Mouse (Mus musculus): ENCODE measurements at regions not wholly inside any gene's neighbourhood (a gene's known extent, or its start where the extent isn't known, plus 50 kb on each side); places are given as distances from the start of the nearest gene placed in this dataset.

GRCm38 (mm10) chr2:92525062-92525623 is 64.8 kb upstream of the Slc35c1 start:
- Histone ChIP-seq H3K27ac (ENCODE audit: insufficient read depth, low read depth, low read length) (no peak overlapping the region), H3K4me1 (ENCODE audit: control insufficient read depth, insufficient read depth, low read length) (peaks cover 5% of the 10 kb centered on the region; the same call in 1 of the 2 replicates), H3K4me3 (ENCODE audit: insufficient read depth, low read length) (no peak overlapping the region)
- no peak for TF ChIP-seq POLR2A (IDR thresholded peaks at IDR 0.05; ENCODE audit: borderline replicate concordance, low read depth, low read length)
- TF ChIP-seq CTCF (IDR thresholded peaks at IDR 0.05; ENCODE audit: low read depth, low read length): no peak

- TF ChIP-seq POLR2A (IDR thresholded peaks at IDR 0.05; ENCODE audit: borderline replicate concordance, low read depth, low read length) (no peak), CTCF (IDR thresholded peaks at IDR 0.05; ENCODE audit: low read depth, low read length) (no peak)
- H3K27ac ChIP-seq (ENCODE audit: insufficient read depth, low read depth, low read length): no peak overlapping the region
- peaks cover under 1% of the 10 kb centered on the region; the same call in 1 of the 2 replicates for H3K4me1 ChIP-seq (ENCODE audit: control insufficient read depth, insufficient read depth, low read length)
- no peak overlapping the region for H3K4me3 ChIP-seq (ENCODE audit: insufficient read depth, low read length)
These were observed 64.1 kb upstream of the Slc35c1 start for GRCm38 (mm10) chr2:92524346-92524905.

GRCm38 (mm10) chr2:92523321-92523895 is 63.1 kb upstream of the Slc35c1 start:
- H3K27ac ChIP-seq (ENCODE audit: insufficient read depth, low read depth, low read length): no peak overlapping the region
- TF ChIP-seq POLR2A (IDR thresholded peaks at IDR 0.05; ENCODE audit: borderline replicate concordance, low read depth, low read length): no peak
- TF ChIP-seq CTCF (IDR thresholded peaks at IDR 0.05; ENCODE audit: low read depth, low read length): no peak

GRCm38 (mm10) chr2:92521527-92521926 is 61.2 kb upstream of the Slc35c1 start:
- Histone ChIP-seq H3K27ac (ENCODE audit: insufficient read depth, low read depth, low read length) (no peak overlapping the region), H3K4me1 (ENCODE audit: control insufficient read depth, insufficient read depth, low read length) (no peaks in the 10 kb centered on the region), H3K4me3 (ENCODE audit: insufficient read depth, low read length) (no peak overlapping the region)
- TF ChIP-seq POLR2A (IDR thresholded peaks at IDR 0.05; ENCODE audit: borderline replicate concordance, low read depth, low read length): no peak
- no peak for TF ChIP-seq CTCF (IDR thresholded peaks at IDR 0.05; ENCODE audit: low read depth, low read length)

More at GRCm38 (mm10) chr2:92523321-92523895, 63.1 kb upstream of the Slc35c1 start:
- Histone ChIP-seq H3K4me1 (ENCODE audit: control insufficient read depth, insufficient read depth, low read length) (no peaks in the 10 kb centered on the region), H3K4me3 (ENCODE audit: insufficient read depth, low read length) (no peak overlapping the region)

- no peaks in the 10 kb centered on the region for H3K4me1 ChIP-seq (ENCODE audit: control insufficient read depth, insufficient read depth, low read length)
- no peak overlapping the region for H3K4me3 ChIP-seq (ENCODE audit: insufficient read depth, low read length)
- H3K27ac ChIP-seq (ENCODE audit: insufficient read depth, low read depth, low read length): no peak overlapping the region
- no peak for TF ChIP-seq POLR2A (IDR thresholded peaks at IDR 0.05; ENCODE audit: borderline replicate concordance, low read depth, low read length)
- no peak for TF ChIP-seq CTCF (IDR thresholded peaks at IDR 0.05; ENCODE audit: low read depth, low read length)
These were observed 59.1 kb upstream of the Slc35c1 start for GRCm38 (mm10) chr2:92519396-92519795.

- TF ChIP-seq POLR2A (IDR thresholded peaks at IDR 0.05; ENCODE audit: borderline replicate concordance, low read depth, low read length) (no peak), CTCF (IDR thresholded peaks at IDR 0.05; ENCODE audit: low read depth, low read length) (no peak)
- no peak overlapping the region for H3K4me3 ChIP-seq (ENCODE audit: insufficient read depth, low read length)
These were observed 58.6 kb upstream of the Slc35c1 start for GRCm38 (mm10) chr2:92518891-92519290.

GRCm38 (mm10) chr2:92514961-92515360 is 54.6 kb upstream of the Slc35c1 start:
- TF ChIP-seq CTCF (IDR thresholded peaks at IDR 0.05; ENCODE audit: low read depth, low read length) (no peak), POLR2A (IDR thresholded peaks at IDR 0.05; ENCODE audit: borderline replicate concordance, low read depth, low read length) (no peak)
- Histone ChIP-seq H3K27ac (ENCODE audit: insufficient read depth, low read depth, low read length) (no peak overlapping the region), H3K4me1 (ENCODE audit: control insufficient read depth, insufficient read depth, low read length) (no peaks in the 10 kb centered on the region), H3K4me3 (ENCODE audit: insufficient read depth, low read length) (no peak overlapping the region)

More at GRCm38 (mm10) chr2:92518891-92519290, 58.6 kb upstream of the Slc35c1 start:
- no peaks in the 10 kb centered on the region for H3K4me1 ChIP-seq (ENCODE audit: control insufficient read depth, insufficient read depth, low read length)
- H3K27ac ChIP-seq (ENCODE audit: insufficient read depth, low read depth, low read length): no peak overlapping the region

- TF ChIP-seq CTCF (IDR thresholded peaks at IDR 0.05; ENCODE audit: low read depth, low read length) (no peak), POLR2A (IDR thresholded peaks at IDR 0.05; ENCODE audit: borderline replicate concordance, low read depth, low read length) (no peak)
- Histone ChIP-seq H3K27ac (ENCODE audit: insufficient read depth, low read depth, low read length) (no peak overlapping the region), H3K4me1 (ENCODE audit: control insufficient read depth, insufficient read depth, low read length) (no peaks in the 10 kb centered on the region), H3K4me3 (ENCODE audit: insufficient read depth, low read length) (no peak overlapping the region)
These were observed 51.7 kb upstream of the Slc35c1 start for GRCm38 (mm10) chr2:92511771-92512744.
